Mouse (Mus musculus): ENCODE data around the gene Rab21. TPM values are rescaled to one million over a fixed set of nuclear protein-coding genes. Genes with fewer than 3 reads are reported as not detected.

Gene Rab21
- total and polyA plus RNA-seq, 2 experiments, result 14.7 to 19.0 TPM

GRCm38 (mm10) chr10:115241082-115241595 lies 74.3 kb downstream of the Rab21 start:
- Histone ChIP-seq H3K9ac (ENCODE audit: low read depth, low read length) (no peak overlapping the region), H3K4me3 (ENCODE audit: insufficient read depth, low read depth, low read length) (no peak overlapping the region), H3K36me3 (ENCODE audit: control insufficient read depth, insufficient read depth, low read length) (peaks cover 15% of the 10 kb centered on the region), H3K4me1 (ENCODE audit: control insufficient read depth, insufficient read depth, low read length) (peaks cover 12% of the 10 kb centered on the region), H3K27me3 (ENCODE audit: control insufficient read depth, insufficient read depth, low read length) (no peaks in the 10 kb centered on the region), H3K27ac (replicated peaks; ENCODE audit: insufficient read depth, low read depth, low read length) (no peak overlapping the region), H3K79me2 (ENCODE audit: control insufficient read depth, insufficient read depth, low read length) (peaks cover 27% of the 10 kb centered on the region)
- DNase-seq (ENCODE audit: extremely low read depth, low read depth, low spot score), result peak; percentile 51
- WGBS, result 56% methylated on average over 8 of the region's 8 CpGs
- TF ChIP-seq POLR2A (IDR thresholded peaks at IDR 0.05; ENCODE audit: extremely low read depth, insufficient read depth, low read length) (no peak), CTCF (IDR thresholded peaks at IDR 0.05; ENCODE audit: low read depth, low read length) (peak; percentile 59)

GRCm38 (mm10) chr10:115237931-115238330 lies 77.5 kb downstream of the Rab21 start:
- TF ChIP-seq CTCF (IDR thresholded peaks at IDR 0.05; ENCODE audit: low read depth, low read length), result no peak
- no peak for TF ChIP-seq POLR2A (IDR thresholded peaks at IDR 0.05; ENCODE audit: extremely low read depth, insufficient read depth, low read length)
- Histone ChIP-seq H3K79me2 (ENCODE audit: control insufficient read depth, insufficient read depth, low read length) (peaks cover 24% of the 10 kb centered on the region), H3K27ac (replicated peaks; ENCODE audit: insufficient read depth, low read depth, low read length) (peak overlapping the region; percentile 69), H3K4me3 (ENCODE audit: insufficient read depth, low read depth, low read length) (no peak overlapping the region), H3K27me3 (ENCODE audit: control insufficient read depth, insufficient read depth, low read length) (no peaks in the 10 kb centered on the region), H3K36me3 (ENCODE audit: control insufficient read depth, insufficient read depth, low read length) (peaks cover 19% of the 10 kb centered on the region), H3K9ac (ENCODE audit: low read depth, low read length) (no peak overlapping the region), H3K4me1 (ENCODE audit: control insufficient read depth, insufficient read depth, low read length) (peaks cover 21% of the 10 kb centered on the region)
- 35% methylated on average over 4 of the region's 4 CpGs for WGBS
- peak; percentile 93 for DNase-seq (ENCODE audit: extremely low read depth, low read depth, low spot score)

Other genes starting within 250 kb of the Rab21 start
- gene Tph2, start 130.6 kb downstream of the Rab21 start, total RNA-seq (2014; rRNA removed), result not detected in 2 replicates
- not detected in 2 replicates for gene Tph2, start 130.6 kb downstream of the Rab21 start, polyA plus RNA-seq (2012; rRNA removed)
- gene Tbc1d15, start 64.1 kb downstream of the Rab21 start, total RNA-seq (2014; rRNA removed), result 46.2 and 49.9 TPM in 2 replicates
- gene Tbc1d15, start 64.1 kb downstream of the Rab21 start, polyA plus RNA-seq (2012; rRNA removed), result 6.7 and 7.7 TPM in 2 replicates
- gene Tmem19, start 46.9 kb upstream of the Rab21 start, total RNA-seq (2014; rRNA removed), result 30.8 and 36.7 TPM in 2 replicates
- 41.8 and 47.4 TPM in 2 replicates for gene Tmem19, start 46.9 kb upstream of the Rab21 start, polyA plus RNA-seq (2012; rRNA removed)
- gene Thap2, start 68.8 kb upstream of the Rab21 start, total RNA-seq (2014; rRNA removed), result 6.6 and 8.7 TPM in 2 replicates
- 2.5 and 3.8 TPM in 2 replicates for gene Thap2, start 68.8 kb upstream of the Rab21 start, polyA plus RNA-seq (2012; rRNA removed)
- gene Zfc3h1, start 69.4 kb upstream of the Rab21 start, total RNA-seq (2014; rRNA removed), result 28.3 and 31.6 TPM in 2 replicates
- gene Zfc3h1, start 69.4 kb upstream of the Rab21 start, polyA plus RNA-seq (2012; rRNA removed), result 6.0 and 7.9 TPM in 2 replicates

All from liver, adult 2 months (tissue).